Mouse (Mus musculus) central nervous system, embryonic 11.5 days (tissue): ENCODE data around the gene Olfr512. TPM values are rescaled to one million over a fixed set of nuclear protein-coding genes. Genes with fewer than 3 reads are reported as not detected.

Source experiments
- polyA plus RNA-seq: library from polyadenylated mRNA; depleted of rRNA; stranded (reverse); fragments of >200 nt; gene quantifications from 2 replicates; pipeline ENCODE4 v1.2.3, GENCODE M21; 2012; rRNA removed

The Olfr512 gene
- polyA plus RNA-seq, result not detected in 2 replicates

GRCm38 (mm10) chr7:108713020-108713419 is at the start of gene Olfr512:
Gene Olfr512, plus strand, starts transcription at chr7:108713320.

GRCm38 (mm10) chr7:108666118-108666517 is 47.0 kb upstream of the Olfr512 start, which contains the start of gene Olfr510:
Gene Olfr510, plus strand, starts transcription at chr7:108666418.

GRCm38 (mm10) chr7:108750673-108751072 is 37.6 kb downstream of the Olfr512 start, which contains the start of gene Olfr513:
Gene Olfr513, plus strand, starts transcription at chr7:108750973.

Other genes with a start within 250 kb of the Olfr512 start
- not detected in 2 replicates for gene Olfr498, start 248.0 kb upstream of the Olfr512 start, polyA plus RNA-seq
- gene Olfr502, start 188.3 kb upstream of the Olfr512 start, polyA plus RNA-seq, result not detected in 2 replicates
- not detected in 2 replicates for gene Olfr503, start 168.8 kb upstream of the Olfr512 start, polyA plus RNA-seq
- gene Olfr504, start 147.5 kb upstream of the Olfr512 start, polyA plus RNA-seq, result not detected in 2 replicates
- not detected in 2 replicates for gene Olfr506, start 102.5 kb upstream of the Olfr512 start, polyA plus RNA-seq
- gene Olfr507, start 91.5 kb upstream of the Olfr512 start, polyA plus RNA-seq, result not detected in 2 replicates
- not detected in 2 replicates for gene Olfr508, start 83.3 kb upstream of the Olfr512 start, polyA plus RNA-seq
- gene Olfr509, start 61.4 kb upstream of the Olfr512 start, polyA plus RNA-seq, result not detected in 2 replicates
- not detected in 2 replicates for gene Olfr510, start 46.9 kb upstream of the Olfr512 start, polyA plus RNA-seq
- not detected in 2 replicates for gene Olfr513, start 37.7 kb downstream of the Olfr512 start, polyA plus RNA-seq
- gene Olfr514, start 112.7 kb downstream of the Olfr512 start, polyA plus RNA-seq, result not detected in 2 replicates
- not detected in 2 replicates for gene Olfr516, start 137.2 kb downstream of the Olfr512 start, polyA plus RNA-seq
- gene Olfr517, start 159.1 kb downstream of the Olfr512 start, polyA plus RNA-seq, result not detected in 2 replicates
- gene Olfr518, start 171.7 kb downstream of the Olfr512 start, polyA plus RNA-seq, result not detected in 2 replicates
- not detected in 2 replicates for gene Olfr519, start 181.1 kb downstream of the Olfr512 start, polyA plus RNA-seq
- gene Nlrp10, start 216.9 kb downstream of the Olfr512 start, polyA plus RNA-seq, result 0.08 and 0.11 TPM in 2 replicates
- gene Eif3f, start 221.1 kb downstream of the Olfr512 start, polyA plus RNA-seq, result 97.5 and 138 TPM in 2 replicates
- 25.0 and 29.9 TPM in 2 replicates for gene Tub, start 237.0 kb downstream of the Olfr512 start, polyA plus RNA-seq